Mouse (Mus musculus) bone marrow macrophage, adult 2 months (primary cell): ENCODE results near the gene Iqcb1.
A peak's percentile ranks its signal among the peaks of the same experiment; 100 is the strongest.

ENCODE experiments used
- CTCF ChIP-seq: IDR thresholded peaks from 2 replicates; pipeline ENCODE4 v1.5.1; 2012; ENCODE audit warnings: low read depth, mild to moderate bottlenecking, low read length, moderate library complexity
- POLR2A ChIP-seq: IDR thresholded peaks from 2 replicates; pipeline ENCODE4 v1.6.1; 2012; ENCODE audit warnings: mild to moderate bottlenecking, low read depth, low read length, borderline replicate concordance

GRCm38 (mm10) chr16:36817321-36817926 is 10.8 kb upstream of the Iqcb1 start:
- TF ChIP-seq POLR2A: no peak
- TF ChIP-seq CTCF: 0 out of 2 replicates have a peak, but pooled peaks have one; percentile 24
